Mouse (Mus musculus): Measurements from ENCODE around the gene Aldh3b1. TPM values are rescaled to one million over a fixed set of nuclear protein-coding genes. Genes with fewer than 3 reads are reported as not detected.
"Not testable (repeated sequence)": the region's sequence is repeated elsewhere in the genome, so short reads cannot be mapped to it uniquely, and the experiment has no call there.

Gene Aldh3b1
- total RNA-seq (2022), result 1 to 10 TPM; 3.4 to 5.5 (median 5.1) TPM

DNA sequence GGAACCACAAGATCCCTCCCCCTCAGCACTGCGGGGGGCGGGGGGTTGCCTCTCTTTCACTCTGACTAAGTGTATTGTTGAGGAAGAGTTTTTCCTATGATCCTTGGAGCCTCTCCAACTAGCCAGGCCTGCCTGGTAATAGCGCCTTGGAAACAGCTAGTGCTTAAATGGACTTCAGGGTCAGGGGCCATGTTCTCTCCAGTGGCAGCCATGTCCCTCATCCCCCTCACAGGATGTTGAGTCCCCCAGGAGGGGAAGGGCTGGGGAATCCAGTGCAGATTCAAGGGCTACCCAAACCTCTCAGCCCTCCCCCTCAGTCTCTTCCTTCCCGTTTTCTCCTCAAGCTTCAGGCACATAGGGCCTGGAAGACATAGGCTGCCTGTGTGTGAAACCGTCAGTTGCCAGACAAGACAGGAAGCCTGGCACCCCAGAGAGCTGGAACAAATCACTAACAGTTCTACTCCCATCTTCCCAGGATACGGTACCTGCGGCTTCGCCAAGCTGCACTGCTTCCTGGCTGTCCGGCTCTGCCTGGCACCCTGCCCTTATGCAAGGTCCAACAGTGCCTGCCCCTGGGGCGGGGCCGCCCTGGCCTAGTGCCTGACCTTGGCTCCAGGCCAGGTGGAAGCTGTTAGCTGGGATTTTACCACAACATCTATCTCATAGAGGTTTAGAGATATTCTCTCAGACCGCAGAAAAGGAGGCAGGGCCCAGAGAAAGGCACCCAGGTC is at the start of gene Aldh3b1:
Aldh3b1 (minus strand) TSS at position 598 of the 731 bp plus-strand sequence.
- DNase-seq (ENCODE audit: low spot score in 2 of 2), result peak in 1 of 2 experiments; percentile 47

DNA sequence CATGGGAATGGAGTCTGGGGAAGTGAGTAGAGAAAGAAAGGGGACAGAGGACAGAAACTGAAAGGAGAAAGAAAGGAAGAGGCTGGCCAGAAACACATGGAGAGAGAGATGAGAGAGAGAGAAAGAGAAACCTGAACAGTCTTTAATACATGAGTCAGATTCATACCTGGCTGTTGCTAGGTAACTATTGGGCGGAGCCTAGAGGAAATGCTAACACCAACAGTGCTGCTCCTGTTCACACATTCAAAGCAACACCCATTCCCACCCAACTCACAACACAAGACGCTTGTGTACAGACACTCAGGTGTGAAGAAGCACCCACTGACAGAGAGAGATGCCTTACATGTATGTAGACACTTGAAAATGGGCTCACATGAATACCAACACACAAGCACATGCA is 46.3 kb upstream of the Aldh3b1 start:
- DNase-seq (ENCODE audit: low spot score in 2 of 2), result no peak

DNA sequence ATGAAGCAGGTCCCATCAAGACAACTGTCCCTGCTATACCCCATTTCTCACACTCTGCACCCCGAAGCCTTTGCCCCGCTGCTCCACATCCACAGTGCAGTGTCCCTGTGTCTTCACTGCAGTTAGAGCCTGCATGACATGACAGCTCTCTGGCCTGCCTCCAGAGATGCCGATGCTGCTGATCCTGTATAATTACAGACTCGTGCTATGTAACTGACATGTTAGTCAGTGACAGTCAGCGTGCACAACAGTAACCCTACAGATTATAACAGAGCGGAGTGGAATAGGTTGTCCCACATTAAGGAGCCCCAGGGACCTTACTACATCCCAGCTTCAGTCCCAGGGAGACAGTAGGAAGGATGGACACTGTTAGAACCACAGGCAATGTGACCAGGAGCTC is 45.0 kb upstream of the Aldh3b1 start:
- not testable (repeated sequence) for DNase-seq (ENCODE audit: low spot score in 2 of 2)

DNA sequence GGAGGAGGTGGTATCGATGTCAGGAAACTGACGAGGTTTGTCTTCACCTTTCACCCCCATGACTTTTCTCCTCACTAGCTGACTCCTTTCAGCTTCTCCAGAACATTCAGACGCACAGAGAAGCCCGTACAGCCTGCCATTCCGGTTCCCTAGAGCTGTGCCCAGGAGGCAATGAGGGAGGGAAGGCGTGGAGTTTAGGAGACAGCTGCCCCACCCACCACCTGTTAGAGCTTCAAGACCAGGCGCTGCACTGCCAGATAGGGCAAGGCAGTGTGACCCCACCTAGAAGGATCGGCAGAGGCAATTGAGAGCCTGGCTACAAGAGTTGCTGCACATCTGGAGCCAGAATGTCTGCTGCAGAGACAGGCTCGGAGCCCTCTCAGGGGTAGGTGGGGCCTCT is 42.6 kb upstream of the Aldh3b1 start, which contains the start of gene Aldh3b2:
Aldh3b2 (plus strand) TSS at position 100 of the 400 bp plus-strand sequence.
- DNase-seq (ENCODE audit: low spot score in 2 of 2), result no peak

DNA sequence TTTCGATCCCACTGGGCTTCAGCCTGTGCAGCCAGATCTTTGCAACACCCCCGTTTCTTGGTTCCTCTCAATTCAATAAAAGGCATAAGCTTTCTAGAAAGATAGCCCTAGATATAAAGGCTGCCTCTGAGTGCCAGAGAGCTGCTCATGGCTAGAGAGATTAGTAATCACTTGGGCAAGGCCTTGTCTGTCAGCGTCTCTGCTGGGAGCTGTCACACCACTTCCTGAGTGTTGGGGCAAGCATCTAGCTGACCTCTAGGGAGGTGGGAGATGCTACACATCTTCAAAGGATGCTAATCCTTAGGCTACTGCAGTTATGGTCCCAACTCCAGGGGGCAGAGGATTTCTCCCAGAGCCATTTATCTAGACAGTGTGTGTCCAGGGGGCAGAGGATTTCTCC is 37.6 kb upstream of the Aldh3b1 start:
- DNase-seq (ENCODE audit: low spot score in 2 of 2), result no peak

DNA sequence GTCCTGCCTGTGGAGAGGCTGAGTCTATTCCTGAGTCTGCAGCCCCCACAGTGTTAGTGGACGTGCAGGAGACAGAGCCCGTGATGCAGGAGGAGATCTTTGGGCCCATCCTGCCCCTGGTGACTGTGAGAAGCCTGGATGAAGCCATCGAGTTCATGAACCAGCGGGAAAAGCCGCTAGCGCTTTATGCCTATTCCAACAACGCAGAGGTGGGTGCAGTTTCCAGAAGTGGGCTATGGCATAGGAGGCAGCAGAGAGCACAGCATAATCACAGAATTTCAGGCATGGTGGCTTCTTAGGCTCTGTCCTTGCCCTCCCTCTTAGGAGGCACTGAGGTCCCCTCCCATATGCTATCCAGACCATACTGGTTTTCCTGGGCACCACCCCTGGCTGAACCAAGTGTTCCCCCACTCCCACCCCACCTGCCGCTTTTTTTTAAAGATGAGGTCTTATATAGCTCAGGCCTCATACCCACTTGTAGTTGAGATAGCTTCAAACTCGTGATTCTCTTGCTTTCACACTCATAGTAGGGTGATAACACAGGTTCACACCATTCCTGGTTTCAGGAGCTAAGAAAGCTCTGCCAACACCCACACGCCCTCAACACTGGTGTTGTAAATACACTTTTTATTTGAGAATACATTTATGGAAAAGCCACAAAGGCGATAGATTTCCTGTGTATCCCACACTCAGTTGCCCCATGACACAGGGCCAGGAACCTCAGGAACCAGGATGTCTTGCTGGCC is 36.9 kb upstream of the Aldh3b1 start:
- DNase-seq (ENCODE audit: low spot score in 2 of 2), result no peak

DNA sequence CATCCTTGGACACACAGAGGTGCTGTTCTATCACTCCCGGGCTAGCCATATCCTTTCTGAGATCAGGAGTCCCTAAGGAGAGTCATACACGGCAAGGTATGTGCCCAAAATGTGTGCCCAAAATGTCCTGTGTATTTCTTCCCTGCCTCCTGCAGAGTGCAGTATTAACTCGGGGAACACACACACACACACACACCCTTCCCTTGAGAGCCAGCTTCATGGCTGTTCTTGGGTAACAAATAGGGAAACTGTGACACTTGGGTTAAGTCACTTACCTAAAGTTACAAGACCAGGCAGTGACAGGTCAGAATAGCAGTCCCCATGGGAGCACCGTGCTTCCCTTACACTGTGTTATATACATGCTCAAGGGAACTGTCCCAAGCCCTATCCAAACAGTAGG is 34.4 kb upstream of the Aldh3b1 start:
- DNase-seq (ENCODE audit: low spot score in 2 of 2), result no peak

DNA sequence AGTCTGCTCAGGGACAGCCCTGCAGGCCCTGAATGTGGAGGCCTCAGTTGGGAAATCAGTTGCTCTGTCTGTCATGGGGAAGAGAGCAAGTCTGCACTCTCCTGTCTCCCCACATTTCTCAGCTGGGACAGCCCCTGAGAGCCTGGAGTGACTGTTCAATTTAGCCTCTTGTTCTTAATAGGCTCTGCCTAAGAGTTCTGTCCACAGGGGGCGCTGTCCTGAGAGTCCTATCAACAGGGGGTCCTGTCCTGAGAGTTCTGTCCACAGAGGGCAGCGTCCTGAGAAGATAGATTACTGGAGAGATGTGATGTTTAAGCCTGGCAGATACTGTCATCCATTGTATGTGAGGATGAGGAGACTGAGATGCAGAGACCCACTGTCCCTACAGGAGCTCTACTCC is 32.9 kb upstream of the Aldh3b1 start:
- DNase-seq (ENCODE audit: low spot score in 2 of 2), result no peak

DNA sequence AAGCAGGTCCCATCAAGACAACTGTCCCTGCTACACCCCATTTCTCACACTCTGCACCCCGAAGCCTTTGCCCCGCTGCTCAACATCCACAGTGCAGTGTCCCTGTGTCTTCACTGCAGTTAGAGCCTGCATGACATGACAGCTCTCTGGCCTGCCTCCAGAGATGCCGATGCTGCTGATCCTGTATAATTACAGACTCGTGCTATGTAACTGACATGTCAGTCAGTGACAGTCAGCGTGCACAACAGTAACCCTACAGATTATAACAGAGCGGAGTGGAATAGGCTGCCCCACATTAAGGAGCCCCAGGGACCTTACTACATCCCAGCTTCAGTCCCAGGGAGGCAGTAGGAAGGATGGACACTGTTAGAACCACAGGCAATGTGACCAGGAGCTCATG is 32.2 kb upstream of the Aldh3b1 start:
- DNase-seq (ENCODE audit: low spot score in 2 of 2), result not testable (repeated sequence)

DNA sequence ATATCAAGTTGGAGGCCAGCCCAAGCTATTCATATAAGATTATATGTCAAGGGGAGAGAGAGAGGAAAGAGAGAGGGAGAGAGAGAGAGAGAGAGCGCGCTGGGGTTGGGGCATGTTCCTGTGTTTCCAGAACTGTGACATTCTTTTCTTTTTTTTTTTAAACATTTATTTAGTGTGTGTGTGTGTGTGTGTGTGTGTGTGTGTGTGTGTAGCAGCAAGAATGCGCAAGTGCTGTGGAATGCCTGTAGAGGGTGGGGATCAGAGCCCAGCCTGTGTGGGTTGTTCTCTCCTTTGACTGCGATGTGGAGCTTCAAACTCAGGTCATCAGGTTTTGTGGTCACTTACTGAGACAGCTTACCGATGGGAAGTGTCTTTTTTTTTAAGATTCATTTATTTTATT is 30.6 kb upstream of the Aldh3b1 start:
- no peak for DNase-seq (ENCODE audit: low spot score in 2 of 2)

DNA sequence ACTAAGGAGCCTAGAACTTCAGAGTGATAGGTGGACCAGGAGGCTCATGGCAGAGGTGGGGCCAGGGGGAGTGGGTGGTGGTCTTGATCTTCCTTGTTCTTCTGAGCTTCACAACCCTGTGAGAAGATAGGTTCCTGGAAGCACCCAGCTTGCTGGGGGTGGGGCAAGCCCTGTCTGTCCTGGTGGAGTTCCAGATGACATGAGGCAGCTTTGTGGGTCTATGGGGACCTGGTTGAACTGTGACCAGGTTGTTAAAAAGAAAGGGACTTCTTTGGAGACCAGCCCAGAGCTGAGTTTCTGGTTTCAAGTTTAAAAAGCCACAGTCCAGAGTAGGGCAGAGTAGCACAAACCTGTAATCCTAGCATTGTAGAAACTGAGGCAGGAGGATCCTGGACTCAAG is 29.4 kb upstream of the Aldh3b1 start:
- no peak for DNase-seq (ENCODE audit: low spot score in 2 of 2)

DNA sequence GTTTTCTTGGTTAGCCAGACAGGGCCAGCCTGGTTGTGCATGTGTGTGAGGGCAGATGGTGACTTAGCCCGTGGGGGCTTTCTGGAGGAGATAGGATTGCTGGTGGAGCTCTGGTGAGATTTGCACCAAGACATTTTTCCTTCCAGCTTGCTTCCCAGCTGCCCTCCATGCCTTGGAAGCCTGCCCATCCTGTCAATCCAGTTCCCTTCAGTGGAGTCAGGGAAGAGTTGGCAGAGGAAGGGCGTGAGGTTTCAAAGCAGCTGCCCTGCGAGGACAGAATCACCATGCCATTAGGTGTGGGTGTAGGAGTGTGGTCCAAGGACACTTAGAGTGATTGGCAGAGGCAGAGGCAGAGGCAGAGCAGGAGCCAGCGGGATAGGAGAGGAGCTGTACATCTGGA is 28.9 kb upstream of the Aldh3b1 start, which contains the start of gene Aldh3b3:
Aldh3b3 (plus strand) TSS at position 176 of the 400 bp plus-strand sequence.
- DNase-seq (ENCODE audit: low spot score in 2 of 2), result no peak

DNA sequence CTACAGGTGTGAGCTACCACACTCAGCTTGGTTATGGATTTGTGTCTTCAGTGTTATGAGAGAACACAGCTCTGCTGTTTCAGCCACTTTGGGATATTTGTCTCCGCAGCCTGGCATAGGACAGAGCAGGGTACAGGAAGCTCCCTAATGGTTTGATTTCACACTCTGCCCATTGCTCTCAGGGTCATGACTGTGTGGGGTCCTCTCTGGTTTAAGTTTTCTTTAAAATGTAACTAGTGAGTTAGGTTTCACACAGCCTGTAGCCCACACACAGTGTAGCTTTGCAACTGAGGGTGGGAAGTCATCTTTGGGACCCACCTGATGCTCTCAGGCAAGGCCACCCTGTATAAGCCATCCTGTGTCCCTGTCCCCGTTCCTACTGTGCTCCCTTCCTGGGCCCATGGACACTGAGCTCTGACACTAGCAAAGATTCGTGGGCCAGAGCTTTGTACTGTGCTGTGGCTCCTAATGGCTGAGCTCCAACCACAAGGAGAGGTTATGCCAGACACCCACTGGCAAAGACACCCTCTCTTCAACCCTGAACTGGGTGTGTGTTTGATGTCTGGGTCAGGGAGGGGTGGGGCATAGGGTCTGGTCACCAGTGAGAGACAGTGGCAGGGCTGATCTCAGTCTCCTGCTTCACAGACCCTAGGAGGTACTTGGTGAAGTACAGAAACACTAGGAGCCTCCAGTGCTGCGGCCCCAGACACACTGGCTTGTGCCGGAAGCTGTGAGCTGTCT is 27.9 kb upstream of the Aldh3b1 start:
- not testable (repeated sequence) for DNase-seq (ENCODE audit: low spot score in 2 of 2)

DNA sequence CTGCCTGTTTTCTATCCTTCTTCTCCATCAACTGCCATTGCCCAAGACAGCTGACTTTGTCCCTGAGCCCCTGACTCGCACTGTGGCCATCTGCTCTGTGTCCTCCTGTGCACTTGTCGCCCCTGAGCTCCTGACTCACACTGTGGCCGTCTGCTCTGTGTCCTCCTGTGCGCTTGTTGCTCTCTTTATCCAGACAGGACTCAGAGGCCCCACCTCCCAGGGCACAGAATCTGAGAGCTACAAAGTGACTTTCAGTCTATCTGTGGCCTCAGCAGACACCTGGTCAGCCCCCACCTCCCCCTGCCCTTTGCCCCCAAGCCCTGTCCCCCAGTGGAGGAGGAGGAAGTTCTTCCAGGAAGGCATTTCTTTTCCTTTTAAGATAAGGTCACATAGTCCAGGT is 26.2 kb upstream of the Aldh3b1 start:
- no peak for DNase-seq (ENCODE audit: low spot score in 2 of 2)

DNA sequence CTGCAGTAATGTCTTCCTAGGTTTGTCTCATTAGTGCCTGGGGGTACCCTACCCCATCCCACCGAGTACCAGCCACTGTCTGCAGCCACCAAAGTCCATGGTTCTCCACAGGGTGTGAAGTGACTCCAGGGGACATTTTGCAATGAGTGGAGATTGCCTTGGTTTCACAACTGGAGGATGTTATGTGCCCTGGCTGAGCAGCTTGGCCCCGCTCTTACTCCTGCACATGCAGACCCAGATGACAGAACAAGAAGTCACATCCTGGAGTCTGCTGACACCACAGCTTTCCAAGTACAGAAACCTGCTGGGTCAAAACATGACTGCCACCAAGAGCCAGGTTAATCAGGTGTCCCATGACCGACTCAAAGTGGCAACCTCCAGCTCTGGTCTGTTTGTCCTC is 25.4 kb upstream of the Aldh3b1 start:
- DNase-seq (ENCODE audit: low spot score in 2 of 2), result no peak

DNA sequence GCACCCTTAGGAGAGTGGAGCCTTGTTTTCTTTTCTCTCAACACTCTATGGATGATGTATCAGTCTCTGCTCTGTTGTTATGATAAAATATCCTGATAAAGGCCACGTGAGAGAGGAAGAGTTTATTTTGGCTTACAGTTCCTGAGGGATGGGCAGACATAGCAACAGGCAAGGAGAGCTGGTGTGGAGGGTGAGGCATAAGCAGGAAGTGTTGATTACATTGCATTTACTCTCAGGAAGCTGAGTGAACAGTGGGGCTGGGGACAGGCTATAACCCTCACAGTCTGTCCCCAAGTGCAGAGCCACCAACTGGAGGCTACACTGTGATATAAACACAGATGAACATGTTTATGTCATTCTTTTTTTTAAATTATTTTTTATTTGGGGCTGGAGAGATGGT is 22.5 kb upstream of the Aldh3b1 start:
- DNase-seq (ENCODE audit: low spot score in 2 of 2), result no peak

DNA sequence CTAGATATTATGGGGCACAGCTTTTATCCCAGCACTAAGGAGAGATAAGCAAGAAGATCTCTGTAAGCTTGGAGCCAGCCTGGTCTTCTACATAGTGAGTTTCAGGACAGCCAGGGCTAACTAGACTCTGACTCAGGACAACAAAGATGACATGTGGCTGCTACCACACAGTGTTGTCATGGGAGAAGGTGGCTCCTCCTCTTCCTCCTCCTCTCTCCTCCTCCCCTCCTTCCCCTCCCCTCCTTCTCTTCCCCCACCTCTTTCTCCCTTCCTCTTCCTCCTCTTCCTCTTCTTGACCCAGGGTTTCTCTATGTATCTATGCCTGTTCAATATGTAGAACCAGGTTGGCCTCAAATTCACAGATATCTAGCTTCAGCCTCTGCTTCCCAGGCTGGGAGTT is 21.9 kb upstream of the Aldh3b1 start:
- no peak for DNase-seq (ENCODE audit: low spot score in 2 of 2)

DNA sequence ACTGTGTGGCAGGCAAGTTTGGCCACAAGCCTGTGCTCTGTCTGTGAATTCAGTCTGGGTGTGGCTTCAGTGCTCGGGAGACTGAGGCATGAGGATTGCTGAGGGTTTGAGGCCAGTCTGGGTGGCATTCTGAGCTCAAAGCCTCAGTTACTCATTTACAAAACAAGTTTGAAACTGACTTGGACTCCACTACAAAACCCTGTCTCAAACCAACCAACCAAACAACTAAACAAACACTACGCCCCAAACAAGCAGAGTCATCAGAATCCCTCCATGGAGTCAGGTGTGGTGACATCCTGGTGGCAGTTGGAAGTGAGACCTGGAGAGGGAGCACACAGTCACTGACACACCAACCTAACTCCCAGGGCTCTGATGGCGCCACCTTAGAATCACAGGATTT is 20.7 kb upstream of the Aldh3b1 start:
- no peak for DNase-seq (ENCODE audit: low spot score in 2 of 2)

DNA sequence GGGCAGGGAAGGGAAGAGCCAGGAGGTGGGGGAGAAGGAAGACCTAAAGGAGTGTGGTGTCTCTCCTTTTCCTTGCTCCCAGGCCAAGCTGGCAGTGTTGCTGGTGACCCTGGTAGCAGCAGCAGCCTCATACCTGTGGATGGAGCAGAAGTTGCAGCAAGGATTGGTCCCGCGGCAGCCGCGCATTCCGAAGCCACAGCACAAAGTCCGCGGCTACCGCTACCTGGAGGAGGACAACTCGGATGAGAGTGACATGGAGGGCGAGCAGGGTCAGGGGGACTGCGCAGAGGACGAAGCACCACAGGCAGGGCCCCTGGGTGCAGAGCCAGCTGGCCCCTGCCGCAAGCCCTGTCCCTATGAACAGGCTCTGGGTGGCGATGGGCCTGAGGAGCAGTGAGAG is 18.9 kb upstream of the Aldh3b1 start:
- no peak for DNase-seq (ENCODE audit: low spot score in 2 of 2)

DNA sequence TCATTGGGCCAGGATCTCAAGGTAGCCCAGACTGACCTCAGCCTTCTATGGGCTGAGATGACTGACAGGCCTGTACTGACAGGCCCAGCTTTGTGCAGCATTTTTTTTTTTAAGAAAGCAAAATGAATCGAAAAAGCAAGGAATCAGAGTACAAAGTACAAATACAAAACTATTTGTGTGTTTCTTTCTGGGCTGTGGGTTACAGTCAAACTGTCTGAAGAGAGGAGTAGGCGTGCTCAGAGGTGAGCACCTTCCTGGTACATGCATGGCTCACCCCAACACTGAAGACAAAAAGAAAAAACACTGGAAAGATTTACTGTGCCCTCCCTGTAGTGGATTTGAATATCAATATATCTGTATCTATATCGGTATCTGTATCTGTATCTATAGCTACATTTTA is 18.2 kb upstream of the Aldh3b1 start:
- DNase-seq (ENCODE audit: low spot score in 2 of 2), result no peak

DNA sequence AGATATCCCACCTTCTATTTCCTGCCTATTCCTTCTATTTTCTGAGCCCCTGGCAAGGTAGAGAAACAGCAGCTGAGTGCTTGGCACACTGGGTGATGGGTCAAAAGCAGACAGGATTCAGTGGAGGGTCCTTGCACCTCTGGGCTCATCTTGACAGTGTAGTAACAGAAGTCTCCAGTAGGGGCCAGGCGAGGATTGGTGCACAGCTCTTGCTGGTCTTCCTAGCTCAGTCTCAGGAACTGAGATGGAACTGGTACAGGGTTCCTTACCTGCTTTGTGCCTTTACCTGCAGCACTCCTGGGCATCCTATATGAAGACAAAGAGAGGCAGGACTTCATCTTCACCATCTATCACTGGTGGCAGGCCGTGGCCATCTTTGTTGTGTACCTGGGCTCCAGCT is 17.1 kb upstream of the Aldh3b1 start:
- peak in 1 of 2 experiments; percentile 55 for DNase-seq (ENCODE audit: low spot score in 2 of 2)

All from left cerebral cortex, adult 8-10 months (tissue).